Mouse (Mus musculus) olfactory bulb, adult 2 months (tissue): ENCODE measurements around the gene Gldc.

ENCODE experiments used
- CTCF ChIP-seq: fragments of 200-500 bp; IDR thresholded peaks from 2 replicates; pipeline ENCODE4 v1.5.1; 2012; ENCODE audit warnings: low read depth, mild to moderate bottlenecking, low read length, moderate library complexity; ENCODE audit not compliant: insufficient read depth
- POLR2A ChIP-seq: fragments of 200-500 bp; IDR thresholded peaks from 2 replicates; pipeline ENCODE4 v1.6.1; 2012; ENCODE audit warnings: mild to moderate bottlenecking, low read depth, low read length, moderate library complexity; ENCODE audit not compliant: insufficient read depth

DNA sequence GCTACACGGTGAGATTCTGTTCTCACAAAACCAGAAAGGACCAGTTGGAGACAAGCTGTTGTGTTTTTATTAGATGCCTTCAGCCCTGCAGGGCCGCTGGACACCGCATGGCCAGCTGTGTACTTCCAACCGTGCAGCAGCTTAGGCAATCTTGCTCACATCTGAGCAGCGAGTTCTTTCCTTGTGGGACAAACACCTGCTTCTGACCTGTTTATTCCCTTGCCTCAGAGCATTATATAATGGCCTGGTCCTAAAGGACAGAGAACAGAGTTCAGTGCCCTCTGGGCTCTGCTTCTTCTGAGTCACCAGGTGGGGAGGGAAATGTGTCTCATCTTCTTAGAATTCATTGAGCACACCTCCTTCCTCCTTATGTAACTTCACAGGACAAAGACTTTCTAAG, 12.4 kb downstream of the Gldc start:
- TF ChIP-seq CTCF: no peak
- no peak for TF ChIP-seq POLR2A
